Mouse (Mus musculus): ENCODE data around the gene a.

GRCm38 (mm10) chr2:155032938-155033710 is 241.9 kb downstream of the a start:
- TF ChIP-seq CTCF (IDR thresholded peaks at IDR 0.05; ENCODE audit: insufficient read depth, low read depth, low read length): no peak
- no peak for TF ChIP-seq POLR2A (IDR thresholded peaks at IDR 0.05; ENCODE audit: insufficient read depth, low read depth, low read length)
